In genomic region chr14:80157002-80157401, GRCm38 (mm10) we compare ENCODE assay signal across 9 mouse cellular contexts.
A peak's percentile ranks its signal among the peaks of the same experiment; 100 is the strongest.
DNase-seq lines count a peak whose midpoint lies in the region; ATAC-seq and TF ChIP-seq lines count a peak whose summit lies in the region.
"Had no signal": no experiment of that assay in that cellular context is flagged by ENCODE, and none has a peak within 500 bp of the region (broad histone marks: within the 10 kb centered on the region; RNA-seq: fewer than 3 reads in every experiment).

No protein-coding gene starts in this region.

- H3K4me1 ChIP-seq in intestine, embryonic 14.5 days (replicated peaks; ENCODE audit: control insufficient read depth, insufficient read depth, low read length): no peaks in the 10 kb centered on the region
- H3K4me1 ChIP-seq in intestine, embryonic 15.5 days (replicated peaks): no peaks in the 10 kb centered on the region
- H3K4me1 ChIP-seq in ES-E14 (ENCODE audit: control insufficient read depth in 2 of 2, insufficient read depth in 2 of 2, low read length in 2 of 2, poor library complexity in 1 of 2): no peaks in the 10 kb centered on the region
- H3K4me1 ChIP-seq in forebrain, embryonic 14.5 days (ENCODE audit: control insufficient read depth, insufficient read depth, low read length): no peaks in the 10 kb centered on the region
- H3K4me1 ChIP-seq: forebrain, embryonic 12.5 days had no signal

- no peak overlapping the region for H3K27ac ChIP-seq in intestine, embryonic 14.5 days (ENCODE audit: low read depth)
- H3K27ac ChIP-seq in intestine, embryonic 15.5 days: no peak overlapping the region
- no peak overlapping the region for H3K27ac ChIP-seq in ES-E14 (ENCODE audit: insufficient read depth, low read depth, low read length, poor library complexity, severe bottlenecking)
- H3K27ac ChIP-seq in forebrain, embryonic 14.5 days (ENCODE audit: low read depth, low read length): no peak overlapping the region
- H3K27ac ChIP-seq: forebrain, embryonic 12.5 days had no signal

- no peak overlapping the region for H3K9ac ChIP-seq in intestine, embryonic 14.5 days (ENCODE audit: low read length)
- H3K9ac ChIP-seq in intestine, embryonic 15.5 days: no peak overlapping the region
- H3K9ac ChIP-seq in ES-E14 (ENCODE audit: insufficient read depth, low read depth, low read length, poor library complexity, severe bottlenecking): no peak overlapping the region
- no peak overlapping the region for H3K9ac ChIP-seq in forebrain, embryonic 14.5 days (ENCODE audit: low read length)
- H3K9ac ChIP-seq: forebrain, embryonic 12.5 days had no signal

- no peaks in the 10 kb centered on the region for H3K36me3 ChIP-seq in intestine, embryonic 14.5 days (ENCODE audit: control insufficient read depth, insufficient read depth, low read length)
- no peaks in the 10 kb centered on the region for H3K36me3 ChIP-seq in intestine, embryonic 15.5 days
- no peaks in the 10 kb centered on the region for H3K36me3 ChIP-seq in ES-E14 (ENCODE audit: control insufficient read depth, insufficient read depth, low read length, poor library complexity, severe bottlenecking)
- H3K36me3 ChIP-seq in forebrain, embryonic 14.5 days (ENCODE audit: control insufficient read depth, insufficient read depth, low read length): no peaks in the 10 kb centered on the region
- H3K36me3 ChIP-seq: forebrain, embryonic 12.5 days had no signal

- H3K4me2 ChIP-seq in intestine, embryonic 14.5 days (ENCODE audit: low read length): no peak overlapping the region
- no peak overlapping the region for H3K4me2 ChIP-seq in intestine, embryonic 15.5 days (replicated peaks)
- no peak overlapping the region for H3K4me2 ChIP-seq in forebrain, embryonic 14.5 days (ENCODE audit: low read length)
- H3K4me2 ChIP-seq: forebrain, embryonic 12.5 days had no signal

- H3K9me3 ChIP-seq in intestine, embryonic 14.5 days (ENCODE audit: control insufficient read depth, low read length): no peaks in the 10 kb centered on the region
- H3K9me3 ChIP-seq in intestine, embryonic 15.5 days: no peaks in the 10 kb centered on the region
- no peaks in the 10 kb centered on the region for H3K9me3 ChIP-seq in ES-E14 (ENCODE audit: control insufficient read depth, insufficient read depth, low read depth, low read length)
- H3K9me3 ChIP-seq in forebrain, embryonic 14.5 days (replicated peaks; ENCODE audit: control insufficient read depth, low read length): no peaks in the 10 kb centered on the region
- H3K9me3 ChIP-seq: forebrain, embryonic 12.5 days had no signal

- no peak for ATAC-seq in intestine, embryonic 14.5 days (replicated peaks; ENCODE audit: low FRiP score, low TSS enrichment, low read depth)
- ATAC-seq in intestine, embryonic 15.5 days: no peak
- ATAC-seq in forebrain, embryonic 14.5 days: no peak

- no peaks in the 10 kb centered on the region for H3K27me3 ChIP-seq in intestine, embryonic 14.5 days (replicated peaks; ENCODE audit: control insufficient read depth, insufficient read depth, low read length)
- H3K27me3 ChIP-seq in intestine, embryonic 15.5 days (replicated peaks): no peaks in the 10 kb centered on the region
- H3K27me3 ChIP-seq in forebrain, embryonic 14.5 days (replicated peaks; ENCODE audit: control insufficient read depth, insufficient read depth, low read length): no peaks in the 10 kb centered on the region
- H3K27me3 ChIP-seq: forebrain, embryonic 12.5 days had no signal

- in situ Hi-C loops in ES-E14 (cut with MboI; ENCODE audit: low sequenced_read_pairs in 2 of 2, unreplicated experiment in 2 of 2): no loop called here

- 37% methylated on average over 6 of the region's 6 CpGs for WGBS in intestine, embryonic 14.5 days
- 38% methylated on average over 6 of the region's 6 CpGs for WGBS in intestine, embryonic 15.5 days
- 57% methylated on average over 6 of the region's 6 CpGs for WGBS in forebrain, embryonic 14.5 days

- no peak overlapping the region for H3K4me3 ChIP-seq in intestine, embryonic 14.5 days (ENCODE audit: low read depth, low read length)
- no peak overlapping the region for H3K4me3 ChIP-seq in intestine, embryonic 15.5 days (replicated peaks)
- H3K4me3 ChIP-seq in ES-E14 (ENCODE audit: insufficient read depth in 1 of 2, low read depth in 1 of 2, low read length in 2 of 2, poor library complexity in 1 of 2, severe bottlenecking in 1 of 2): no peak overlapping the region
- H3K4me3 ChIP-seq in forebrain, embryonic 14.5 days (ENCODE audit: low read depth, low read length): no peak overlapping the region
- H3K4me3 ChIP-seq: forebrain, embryonic 12.5 days had no signal

- DNase-seq in intestine, embryonic 14.5 days (ENCODE audit: low spot score): peak; percentile 86
- DNase-seq in ES-E14 (ENCODE audit: low read depth, low spot score): peak; percentile 57
- DNase-seq in embryo, embryonic 10 days (ENCODE audit: low spot score): peak; percentile 83
- DNase-seq in lung, postnatal 14 days: peak; percentile 41
- DNase-seq in B cell, adult 2 months: no peak
- DNase-seq in layer of hippocampus, adult 18-20 months (ENCODE audit: low spot score in 2 of 2): no peak
- no peak for DNase-seq in forebrain, embryonic 14.5 days (ENCODE audit: low spot score)

TF ChIP-seq in ES-E14, 5 proteins besides CTCF, POLR2A, EP300 and RAD21:
- TF ChIP-seq ZNF384 (IDR thresholded peaks at IDR 0.05; ENCODE audit: low read depth, low read length): no peak
- TF ChIP-seq HCFC1 (IDR thresholded peaks at IDR 0.05; ENCODE audit: borderline replicate concordance, insufficient read depth, low read length): no peak
- no peak for TF ChIP-seq ZC3H11A (IDR thresholded peaks at IDR 0.05; ENCODE audit: borderline replicate concordance, low read depth, low read length)
- no peak for TF ChIP-seq CHD2 (IDR thresholded peaks at IDR 0.05; ENCODE audit: low read depth, low read length)
- no peak for TF ChIP-seq MAFK (IDR thresholded peaks at IDR 0.05; ENCODE audit: insufficient read depth, low read depth, low read length)
TF ChIP-seq in ES-E14: peak in this region for 0.

Comparison
In these comparisons a context has a peak if more than half of its experiments do, and no peak if none do; other contexts are left out.
1. DNase-seq: peak in intestine, embryonic 14.5 days (single experiment), ES-E14 (single experiment), embryo, embryonic 10 days (single experiment) and lung, postnatal 14 days (single experiment); none in B cell, adult 2 months (0 of 2), layer of hippocampus, adult 18-20 months (0 of 2) and forebrain, embryonic 14.5 days (single experiment).